Mouse (Mus musculus) gastrocnemius, adult 8-10 months (tissue): ENCODE results near the gene Soat2. TPM values are rescaled to one million over a fixed set of nuclear protein-coding genes. Genes with fewer than 3 reads are reported as not detected.

Source experiments
- DNase-seq, 2 experiments: peaks; one replicate each; pipeline ENCODE4 v3.0.0; 2022; ENCODE audit warnings: low spot score in 2 of 2
- total RNA-seq, 4 experiments: library from RNA; stranded (reverse); gene quantifications; 2 replicates each; pipeline ENCODE4 v1.2.4; 2022

Soat2 gene
- total RNA-seq, 4 experiments from 2014 or later, result 0.10 to 0.21 TPM; not detected in 2

- no peak for DNase-seq
These were observed 37.8 kb downstream of the Soat2 start for GRCm38 (mm10) chr15:102188096-102188495.

GRCm38 (mm10) chr15:102188883-102189282, 38.6 kb downstream of the Soat2 start:
- DNase-seq, result no peak

GRCm38 (mm10) chr15:102191699-102192098, 41.4 kb downstream of the Soat2 start:
- DNase-seq, result no peak

GRCm38 (mm10) chr15:102192271-102192812, 42.0 kb downstream of the Soat2 start:
- DNase-seq, result no peak

- DNase-seq, result no peak
These were observed 42.6 kb downstream of the Soat2 start for GRCm38 (mm10) chr15:102192820-102193386.

- DNase-seq, result no peak
These were observed 43.3 kb downstream of the Soat2 start for GRCm38 (mm10) chr15:102193652-102194051.

GRCm38 (mm10) chr15:102194439-102194838, 44.1 kb downstream of the Soat2 start:
- DNase-seq, result no peak

- no peak for DNase-seq
These were observed 45.0 kb downstream of the Soat2 start for GRCm38 (mm10) chr15:102195373-102195772.

GRCm38 (mm10) chr15:102198841-102199240, 48.5 kb downstream of the Soat2 start:
- DNase-seq, result no peak

- peak; percentile 91 to 96 for DNase-seq
These were observed 52.9 kb downstream of the Soat2 start, which contains the start of gene Zfp740 for GRCm38 (mm10) chr15:102202971-102203834. Gene Zfp740 (plus strand): TSS chr15:102203249.

- peak; percentile 24 to 43 for DNase-seq
These were observed 53.6 kb downstream of the Soat2 start for GRCm38 (mm10) chr15:102203835-102204381.

GRCm38 (mm10) chr15:102204674-102205505, 54.6 kb downstream of the Soat2 start, which contains the start of gene Csad:
Gene Csad (minus strand): TSS chr15:102204724.
- no peak for DNase-seq

- DNase-seq, result no peak
These were observed 55.5 kb downstream of the Soat2 start for GRCm38 (mm10) chr15:102205779-102206178.

- DNase-seq, result no peak
These were observed 57.0 kb downstream of the Soat2 start for GRCm38 (mm10) chr15:102207351-102207750.

- DNase-seq, result no peak
These were observed 57.8 kb downstream of the Soat2 start for GRCm38 (mm10) chr15:102208092-102208561.

- DNase-seq, result no peak
These were observed 58.8 kb downstream of the Soat2 start for GRCm38 (mm10) chr15:102209114-102209513.

GRCm38 (mm10) chr15:102210816-102211215, 60.5 kb downstream of the Soat2 start:
- no peak for DNase-seq

- no peak for DNase-seq
These were observed 61.6 kb downstream of the Soat2 start for GRCm38 (mm10) chr15:102211895-102212294.
